Mouse (Mus musculus) erythroblast, embryonic 14.5 days (primary cell): ENCODE data around the gene Tssc4. TPM values are rescaled to one million over a fixed set of nuclear protein-coding genes. Genes with fewer than 3 reads are reported as not detected.

ENCODE experiments used
- H3K27me3 ChIP-seq: 2 replicates; pipeline ENCODE4 v1.6.1; 2012; ENCODE audit warnings: inconsistent platforms; ENCODE audit not compliant: control insufficient read depth
- H3K36me3 ChIP-seq: 2 replicates; pipeline ENCODE4 v1.6.1; 2012; ENCODE audit warnings: mild to moderate bottlenecking, inconsistent platforms; ENCODE audit not compliant: control insufficient read depth
- H3K4me1 ChIP-seq: 2 replicates; pipeline ENCODE4 v1.6.1; 2012; ENCODE audit warnings: inconsistent platforms; ENCODE audit not compliant: control insufficient read depth
- H3K4me3 ChIP-seq: replicated peaks from 2 replicates; pipeline ENCODE3; 2012; ENCODE audit warnings: moderate library complexity, mild to moderate bottlenecking, inconsistent platforms
- H3K9me3 ChIP-seq: 2 replicates; pipeline ENCODE4 v1.6.1; 2012; ENCODE audit warnings: low read length, inconsistent platforms, mixed read lengths; ENCODE audit not compliant: control insufficient read depth
- GATA1 ChIP-seq: IDR thresholded peaks from 2 replicates; pipeline ENCODE4 v1.6.1; 2012; ENCODE audit warnings: low read length, inconsistent platforms, mixed read lengths
- TAL1 ChIP-seq: IDR thresholded peaks from 3 replicates; pipeline ENCODE4 v1.6.1; 2012; ENCODE audit warnings: low read length, inconsistent platforms, mixed read lengths
- polyA plus RNA-seq: library from polyadenylated mRNA; stranded (reverse); fragments of >175 nt; gene quantifications from 2 replicates; pipeline ENCODE4 v1.2.3, GENCODE M21; 2012

Gene Tssc4
- polyA plus RNA-seq, 1 experiment, result 23.4 TPM

DNA sequence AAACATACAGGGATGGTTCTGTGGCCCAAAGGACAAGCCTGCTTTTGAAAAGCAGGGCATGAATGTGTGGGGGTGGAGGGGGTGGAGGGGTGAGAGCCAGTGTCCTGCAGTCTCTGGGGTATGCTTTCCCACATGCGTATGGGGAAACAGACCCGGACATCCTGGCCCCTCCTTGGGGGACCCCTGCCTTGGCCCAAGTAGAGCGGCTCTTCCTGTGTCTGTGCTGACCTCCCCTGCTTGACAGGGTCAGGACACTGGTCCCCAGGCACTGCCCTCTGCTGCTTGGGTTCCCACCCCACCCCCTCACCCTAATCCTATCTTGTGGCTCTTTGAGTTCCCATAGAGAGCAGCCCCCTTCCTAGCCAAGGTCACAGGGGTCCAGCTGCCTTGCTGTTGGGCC, 40.6 kb downstream of the Tssc4 start:
- Histone ChIP-seq H3K4me3 (no peak overlapping the region), H3K4me1 (peaks cover 4% of the 10 kb centered on the region), H3K9me3 (no peaks in the 10 kb centered on the region), H3K27me3 (peaks cover 52% of the 10 kb centered on the region), H3K36me3 (no peaks in the 10 kb centered on the region)
- TF ChIP-seq GATA1, result no peak
- TF ChIP-seq TAL1, result no peak

DNA sequence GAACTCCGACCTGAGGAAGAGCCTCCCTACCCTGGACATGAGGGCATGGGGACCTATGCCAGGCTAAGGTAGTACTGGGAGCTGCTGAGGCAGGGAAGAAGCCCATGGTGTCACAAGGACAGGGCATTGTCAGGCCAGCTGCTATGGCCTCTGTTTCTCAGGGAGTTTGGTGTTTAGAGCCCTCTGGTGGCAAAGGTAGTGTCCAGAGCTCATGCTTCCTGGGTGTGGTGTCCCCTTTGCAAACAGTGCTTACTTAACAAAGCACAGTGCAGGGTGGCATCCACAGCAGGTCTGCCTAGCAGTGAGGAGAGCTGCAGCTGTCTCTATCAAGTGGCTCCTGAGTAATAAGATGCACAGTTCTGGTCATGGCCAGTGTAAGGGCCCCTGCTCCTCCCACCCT, 41.8 kb downstream of the Tssc4 start:
- H3K4me3 ChIP-seq, result no peak overlapping the region
- no peaks in the 10 kb centered on the region for H3K9me3 ChIP-seq
- no peaks in the 10 kb centered on the region for H3K36me3 ChIP-seq
- H3K27me3 ChIP-seq, result peaks cover 41% of the 10 kb centered on the region
- H3K4me1 ChIP-seq, result peaks cover 4% of the 10 kb centered on the region
- no peak for TF ChIP-seq TAL1
- no peak for TF ChIP-seq GATA1

DNA sequence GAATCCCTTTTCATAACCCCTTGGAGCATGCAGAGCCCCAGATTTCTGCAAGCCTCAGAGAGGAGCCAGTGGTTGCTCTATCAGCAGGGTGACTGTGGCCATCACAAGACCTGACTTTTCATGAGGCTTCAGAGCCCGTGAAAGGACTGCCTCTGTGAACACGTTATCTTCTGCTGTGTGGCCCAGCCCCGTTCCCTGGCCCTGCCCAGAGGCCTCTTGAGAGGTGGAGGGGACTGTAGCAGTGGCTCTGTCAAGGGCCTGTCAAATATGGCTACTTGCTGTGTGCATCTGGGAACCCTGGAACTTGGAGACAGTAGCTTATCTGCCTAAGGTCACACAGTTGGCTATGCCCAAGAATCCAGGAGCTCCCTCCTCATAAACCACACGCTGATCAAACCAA, 42.7 kb downstream of the Tssc4 start:
- TF ChIP-seq GATA1 (no peak), TAL1 (no peak)
- no peaks in the 10 kb centered on the region for H3K36me3 ChIP-seq
- no peak overlapping the region for H3K4me3 ChIP-seq
- H3K4me1 ChIP-seq, result peaks cover 4% of the 10 kb centered on the region
- peaks cover 31% of the 10 kb centered on the region for H3K27me3 ChIP-seq
- H3K9me3 ChIP-seq, result no peaks in the 10 kb centered on the region

DNA sequence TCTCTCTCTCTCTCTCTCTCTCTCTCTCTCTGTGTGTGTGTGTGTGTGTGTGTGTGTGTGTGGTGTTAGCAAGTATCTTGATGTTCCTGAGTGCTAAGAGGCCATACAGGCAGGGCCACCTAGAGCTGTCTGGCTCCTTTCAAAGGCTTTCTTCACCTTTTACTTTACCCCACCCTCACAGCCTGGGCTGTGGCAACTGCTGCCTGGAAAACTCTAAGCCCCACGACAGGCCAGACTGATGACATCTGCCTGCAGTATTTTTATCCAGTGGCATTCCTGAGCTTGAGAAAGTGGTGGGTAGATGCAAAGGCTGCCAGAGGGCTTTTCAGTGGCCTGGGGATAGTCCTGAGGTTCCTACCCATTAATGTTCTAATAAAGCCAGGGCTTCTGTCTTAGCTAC, 43.3 kb downstream of the Tssc4 start:
- H3K4me3 ChIP-seq, result no peak overlapping the region
- H3K27me3 ChIP-seq, result peaks cover 25% of the 10 kb centered on the region
- H3K36me3 ChIP-seq, result no peaks in the 10 kb centered on the region
- peaks cover 2% of the 10 kb centered on the region for H3K4me1 ChIP-seq
- no peaks in the 10 kb centered on the region for H3K9me3 ChIP-seq
- TF ChIP-seq TAL1, result no peak
- TF ChIP-seq GATA1, result no peak

DNA sequence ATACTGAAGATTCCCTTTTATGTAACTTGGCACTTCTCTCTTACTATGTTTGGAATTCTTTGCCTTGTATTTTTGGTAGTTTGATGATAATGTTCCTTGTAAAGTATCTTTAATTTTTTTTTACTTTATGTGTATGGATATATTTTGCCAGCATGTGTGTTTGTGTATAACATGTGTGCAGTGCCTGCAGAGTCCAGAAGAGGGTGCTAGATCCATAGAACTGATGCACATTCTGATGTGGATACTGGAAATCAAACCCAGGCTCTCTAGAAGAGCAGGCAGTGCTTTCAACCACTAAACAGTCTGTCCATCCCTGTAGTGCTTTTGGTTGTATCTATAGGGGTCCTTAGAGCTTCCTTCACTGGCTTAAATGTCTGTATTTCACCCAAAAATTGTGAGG, 45.7 kb downstream of the Tssc4 start:
- H3K9me3 ChIP-seq, result no peaks in the 10 kb centered on the region
- no peaks in the 10 kb centered on the region for H3K36me3 ChIP-seq
- TF ChIP-seq TAL1 (no peak), GATA1 (no peak)
- peaks cover 2% of the 10 kb centered on the region for H3K4me1 ChIP-seq
- H3K4me3 ChIP-seq, result no peak overlapping the region
- H3K27me3 ChIP-seq, result peaks cover 2% of the 10 kb centered on the region

DNA sequence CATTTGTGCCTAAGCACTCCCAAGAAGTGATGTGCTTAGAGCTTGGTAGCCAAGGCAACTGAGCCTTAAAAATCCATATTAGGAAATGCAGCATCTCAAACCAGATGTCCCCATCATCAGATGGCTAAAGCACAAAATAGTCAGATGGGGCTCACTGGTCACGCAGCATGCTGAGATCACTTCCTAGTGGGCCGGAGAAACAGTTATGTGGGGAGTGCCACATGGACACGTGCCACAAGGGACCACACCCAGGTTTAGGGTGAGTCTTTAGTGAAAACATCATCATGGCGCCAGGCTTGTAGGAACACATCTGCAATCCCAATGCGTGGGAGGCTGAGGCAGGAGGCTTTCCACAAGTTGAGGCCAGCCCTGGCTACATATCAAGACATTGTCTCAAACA, 47.5 kb downstream of the Tssc4 start:
- Histone ChIP-seq H3K27me3 (no peaks in the 10 kb centered on the region), H3K9me3 (no peaks in the 10 kb centered on the region)

DNA sequence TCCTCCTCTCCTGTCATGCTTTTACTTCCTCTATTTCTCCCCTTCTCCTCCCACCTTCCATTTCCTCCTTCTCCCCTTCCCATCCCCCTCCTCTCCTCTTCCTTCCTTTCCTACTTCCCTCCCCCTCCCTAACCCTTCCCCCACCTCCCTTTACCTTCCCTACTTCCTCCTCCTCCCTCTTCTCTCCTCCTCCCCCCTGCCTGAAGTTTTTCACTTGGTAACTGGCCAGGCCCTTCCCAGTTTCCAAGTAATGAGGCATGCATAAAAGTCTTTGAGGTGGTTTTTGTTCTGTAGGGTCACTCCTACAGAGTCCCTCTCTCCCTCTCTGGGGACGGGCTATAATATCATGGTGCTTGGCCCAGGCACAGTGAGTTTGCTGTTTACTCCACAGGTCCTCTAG, 50.4 kb downstream of the Tssc4 start:
- no peak for TF ChIP-seq TAL1
- no peak for TF ChIP-seq GATA1
- no peak overlapping the region for H3K4me3 ChIP-seq
- no peaks in the 10 kb centered on the region for H3K27me3 ChIP-seq
- no peaks in the 10 kb centered on the region for H3K36me3 ChIP-seq
- H3K9me3 ChIP-seq, result no peaks in the 10 kb centered on the region
- H3K4me1 ChIP-seq, result no peaks in the 10 kb centered on the region; the same call in 1 of the 2 replicates

More for the DNA sequence above, 47.5 kb downstream of the Tssc4 start:
- Histone ChIP-seq H3K36me3 (no peaks in the 10 kb centered on the region), H3K4me1 (peaks cover 2% of the 10 kb centered on the region), H3K4me3 (no peak overlapping the region)
- TF ChIP-seq TAL1, result no peak
- no peak for TF ChIP-seq GATA1

DNA sequence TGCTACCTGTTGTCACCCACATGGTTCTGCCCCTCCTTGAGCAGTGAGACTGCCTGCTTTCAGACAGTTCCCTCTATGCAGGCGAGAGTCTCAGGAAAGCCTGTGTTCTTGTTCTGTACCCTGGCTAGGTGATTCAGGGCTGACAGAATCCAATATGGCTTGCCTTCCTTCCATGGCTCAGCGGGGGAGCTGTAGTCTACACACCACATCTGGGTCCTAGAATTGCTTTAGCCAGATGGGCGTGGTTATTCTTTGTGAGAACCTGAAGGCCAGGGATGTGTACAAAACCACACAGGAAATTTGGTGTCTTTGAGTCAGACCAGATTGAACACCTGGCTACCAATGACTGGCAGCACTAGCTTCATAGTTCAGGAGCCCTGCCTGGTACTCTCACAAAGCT, 50.8 kb downstream of the Tssc4 start:
- H3K9me3 ChIP-seq, result no peaks in the 10 kb centered on the region
- no peaks in the 10 kb centered on the region for H3K27me3 ChIP-seq
- H3K36me3 ChIP-seq, result no peaks in the 10 kb centered on the region
- H3K4me1 ChIP-seq, result no peaks in the 10 kb centered on the region; the same call in 1 of the 2 replicates
- no peak overlapping the region for H3K4me3 ChIP-seq
- TF ChIP-seq TAL1 (no peak), GATA1 (no peak)

Other genes with a start within 250 kb of the Tssc4 start
- gene Th, start 138.1 kb upstream of the Tssc4 start, polyA plus RNA-seq, result not detected in 2 replicates
- gene Ascl2, start 100.0 kb upstream of the Tssc4 start, polyA plus RNA-seq, result 0.05 TPM in 1 of 2 replicates, not detected in the other
- gene Tspan32, start 64.2 kb upstream of the Tssc4 start, polyA plus RNA-seq, result 14.9 and 17.8 TPM in 2 replicates
- 5.9 and 6.3 TPM in 2 replicates for gene Cd81, start 16.5 kb upstream of the Tssc4 start, polyA plus RNA-seq
- 0.02 TPM in 1 of 2 replicates, not detected in the other for gene Trpm5, start 25.4 kb downstream of the Tssc4 start, polyA plus RNA-seq
- gene Kcnq1, start 37.1 kb downstream of the Tssc4 start, polyA plus RNA-seq, result 0.01 TPM in 1 of 2 replicates, not detected in the other